Mouse (Mus musculus): ENCODE results near the gene Gm4131.

The Gm4131 gene

DNA sequence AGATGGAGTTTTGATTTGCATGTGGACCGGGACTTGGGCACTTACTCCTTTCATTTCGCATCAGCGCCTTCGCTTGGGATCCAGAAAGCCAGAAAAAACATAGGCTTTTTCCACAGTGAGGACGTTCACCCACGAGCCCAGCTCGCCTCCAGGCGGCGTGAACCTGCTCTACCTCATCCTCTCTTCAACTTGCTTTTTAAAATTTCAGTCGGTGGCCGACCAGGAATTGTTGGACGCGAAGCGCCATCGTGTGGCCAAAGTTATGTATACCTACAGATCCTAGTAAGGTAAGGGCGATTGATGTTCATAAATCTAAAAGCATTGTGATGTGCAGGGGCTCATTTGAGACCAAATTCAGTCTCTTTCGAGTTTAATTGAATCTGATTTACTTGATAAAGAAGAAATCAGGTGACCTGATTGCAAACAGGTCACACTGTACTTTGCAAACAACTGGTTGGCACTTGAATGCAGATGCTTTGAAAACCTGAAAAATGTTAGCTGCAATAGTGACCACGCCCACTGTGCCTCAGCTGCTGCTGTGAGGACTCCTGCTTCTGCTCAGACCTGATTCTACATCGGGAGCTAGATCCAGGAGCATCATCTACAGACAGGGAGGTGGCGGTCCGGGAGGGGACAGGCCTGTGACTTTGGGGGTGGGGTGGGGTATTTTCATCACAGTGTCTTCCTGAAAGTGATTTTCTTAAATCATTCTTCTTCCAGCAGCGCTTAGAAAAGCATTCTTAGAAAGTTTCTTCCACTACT is 109.1 kb downstream of the Gm4131 start:
- DNase-seq (ENCODE audit: low read depth, low spot score), result peak; percentile 87

DNA sequence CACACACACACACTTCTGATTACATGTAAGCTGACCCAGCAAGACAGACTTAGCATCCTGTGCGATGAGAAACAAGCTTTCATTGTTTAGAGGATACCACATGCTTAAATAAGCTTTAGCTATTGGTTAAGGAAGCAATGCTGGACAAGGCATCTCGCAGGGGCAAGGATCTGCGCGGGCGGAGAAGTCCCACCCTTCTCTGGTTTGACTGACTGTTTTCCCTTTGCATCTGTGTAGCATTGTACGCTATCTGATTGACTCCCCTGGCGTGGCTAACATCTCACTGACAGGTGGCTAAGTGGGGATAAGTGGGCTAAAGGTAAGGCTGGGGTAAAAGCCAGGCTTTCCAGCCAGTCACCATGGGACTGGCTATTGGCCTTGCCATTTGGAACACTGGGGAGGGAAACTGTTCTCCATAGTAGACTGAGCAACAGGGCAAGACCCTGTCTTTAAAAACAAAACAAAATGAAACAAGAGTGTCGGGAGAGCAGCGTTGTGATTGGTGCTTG is 110.4 kb downstream of the Gm4131 start, which contains the start of gene Gucy1b2:
TSS of gene Gucy1b2 (minus strand) at position 51 of the 509 bp plus-strand sequence.
- no peak for DNase-seq (ENCODE audit: low read depth, low spot score)

DNA sequence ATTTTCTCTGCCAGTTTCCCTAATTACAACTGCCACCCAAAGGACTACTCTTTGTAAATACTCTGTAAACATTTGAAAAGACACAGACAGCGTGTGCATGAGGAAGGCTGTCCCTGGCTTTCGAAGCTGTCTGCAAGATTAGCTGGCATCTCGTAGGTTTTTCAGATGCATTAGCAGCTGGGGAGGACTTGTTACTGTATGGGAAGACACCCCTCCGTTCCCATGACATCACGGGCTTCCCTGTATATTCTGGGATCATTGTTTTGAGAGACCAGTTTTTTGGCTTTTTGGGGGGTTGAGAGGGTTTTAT is 111.2 kb downstream of the Gm4131 start:
- DNase-seq (ENCODE audit: low read depth, low spot score), result no peak

DNA sequence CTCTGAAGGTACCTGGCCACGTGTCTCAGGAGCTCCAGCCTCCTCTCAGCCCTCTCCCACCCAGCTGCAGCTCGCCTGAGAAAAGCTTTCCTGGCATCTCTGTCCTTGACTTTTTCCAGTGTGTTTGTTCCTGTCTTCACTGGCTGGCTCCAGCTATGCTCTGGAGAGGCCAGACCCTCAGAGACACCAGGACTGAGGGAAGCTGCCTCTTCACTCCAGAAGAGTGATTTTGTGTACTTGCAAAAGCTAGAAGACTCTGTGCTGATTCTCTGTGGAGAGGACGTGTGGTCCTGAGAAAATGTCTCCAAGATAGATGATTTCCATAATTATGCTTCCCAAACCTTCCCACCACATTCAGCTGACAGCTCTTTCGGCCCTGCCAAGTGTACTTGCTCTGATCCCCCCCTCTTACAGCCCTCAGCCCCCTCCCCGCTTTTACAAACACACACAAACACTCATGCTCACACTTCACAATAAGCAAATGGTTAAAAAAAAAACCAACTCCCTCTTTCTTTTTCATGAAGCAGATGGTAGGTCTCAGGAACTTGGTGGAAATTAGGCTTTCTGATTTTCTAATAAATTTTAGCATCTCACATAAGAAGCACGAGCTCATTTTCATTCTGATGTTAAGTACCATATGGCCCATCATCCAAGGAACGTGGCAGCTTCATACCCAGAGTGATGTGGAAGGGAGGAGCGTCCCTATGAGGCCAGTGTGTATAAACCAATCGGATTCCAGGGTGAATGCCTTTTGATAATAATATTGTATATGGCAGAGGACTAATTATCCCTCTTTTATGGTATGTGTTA is 111.8 kb downstream of the Gm4131 start:
- DNase-seq (ENCODE audit: low read depth, low spot score), result no peak

DNA sequence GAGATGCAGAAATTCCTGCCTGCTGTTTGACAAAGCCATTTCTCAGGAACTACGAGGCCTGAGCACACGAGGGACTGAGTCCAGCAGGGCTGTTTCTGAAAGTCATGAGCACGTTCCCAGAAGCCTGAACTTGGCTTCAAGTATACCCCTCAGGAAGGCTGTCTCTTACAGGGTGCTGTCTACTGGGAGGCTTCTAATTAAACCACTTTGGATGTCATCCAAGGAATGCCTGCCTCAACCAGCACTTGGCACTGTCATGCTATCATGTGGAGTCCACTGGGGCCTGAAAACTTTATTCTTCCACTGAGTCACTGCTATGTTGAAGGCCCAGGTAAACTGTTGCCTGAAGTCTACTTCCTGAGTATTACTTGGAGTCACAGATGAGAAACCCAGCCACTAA is 112.6 kb downstream of the Gm4131 start:
- DNase-seq (ENCODE audit: low read depth, low spot score), result no peak

DNA sequence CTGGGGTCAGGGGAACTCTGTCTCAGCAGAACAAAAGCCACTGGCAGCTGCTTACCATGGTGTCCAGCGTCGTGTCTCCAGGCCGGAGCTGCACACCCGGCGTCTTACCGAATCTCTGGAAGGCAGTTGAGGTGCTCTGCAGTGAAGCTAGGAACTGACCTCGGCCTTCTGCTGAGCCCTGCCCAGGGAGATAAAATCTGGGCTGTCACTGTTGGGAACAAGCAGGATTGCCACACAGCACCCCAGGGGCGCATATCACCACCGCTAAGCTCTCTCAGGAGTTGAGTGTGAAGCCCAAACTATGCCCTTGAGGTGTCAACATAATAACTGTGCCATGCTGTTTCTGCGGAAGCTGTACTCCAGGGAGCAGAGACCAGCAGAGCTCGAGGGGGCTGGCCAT is 113.4 kb downstream of the Gm4131 start:
- no peak for DNase-seq (ENCODE audit: low read depth, low spot score)

DNA sequence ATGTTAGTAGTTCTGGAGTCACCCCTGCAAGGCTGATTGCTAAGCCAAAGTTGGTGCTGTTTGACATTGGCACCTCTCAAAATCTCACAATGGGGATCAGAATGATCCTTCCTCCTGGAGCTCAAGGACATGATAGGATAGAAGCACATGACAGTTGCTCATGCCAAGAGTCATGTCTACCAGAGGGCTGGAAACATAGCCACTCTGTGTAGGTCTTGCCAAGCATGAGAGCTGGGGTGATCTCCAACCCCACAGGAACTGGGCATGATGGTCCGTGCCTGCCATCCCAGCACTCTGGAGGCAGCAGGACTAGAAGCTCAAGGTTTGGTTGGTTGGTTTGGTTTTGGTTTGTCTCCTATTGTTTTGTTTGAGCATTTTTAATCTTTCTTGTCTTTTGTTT is 116.0 kb downstream of the Gm4131 start:
- DNase-seq (ENCODE audit: low read depth, low spot score), result no peak

DNA sequence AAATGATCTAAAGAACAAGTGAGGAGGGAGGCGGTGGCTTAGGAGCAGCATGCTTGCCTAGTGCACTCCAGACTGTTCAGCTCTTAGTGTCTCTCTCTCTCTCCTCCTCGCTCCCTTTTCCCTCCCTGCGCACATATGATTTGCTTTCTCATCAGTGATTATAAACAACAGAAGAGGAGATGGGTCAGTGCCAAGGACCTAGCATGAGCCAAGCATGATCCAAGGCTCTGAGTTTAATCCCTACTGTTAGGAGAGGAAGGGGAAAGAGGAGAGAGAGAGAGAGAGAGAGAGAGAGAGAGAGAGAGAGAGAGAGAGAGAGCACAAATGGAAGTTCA is 119.5 kb downstream of the Gm4131 start:
- DNase-seq (ENCODE audit: low read depth, low spot score), result no peak

DNA sequence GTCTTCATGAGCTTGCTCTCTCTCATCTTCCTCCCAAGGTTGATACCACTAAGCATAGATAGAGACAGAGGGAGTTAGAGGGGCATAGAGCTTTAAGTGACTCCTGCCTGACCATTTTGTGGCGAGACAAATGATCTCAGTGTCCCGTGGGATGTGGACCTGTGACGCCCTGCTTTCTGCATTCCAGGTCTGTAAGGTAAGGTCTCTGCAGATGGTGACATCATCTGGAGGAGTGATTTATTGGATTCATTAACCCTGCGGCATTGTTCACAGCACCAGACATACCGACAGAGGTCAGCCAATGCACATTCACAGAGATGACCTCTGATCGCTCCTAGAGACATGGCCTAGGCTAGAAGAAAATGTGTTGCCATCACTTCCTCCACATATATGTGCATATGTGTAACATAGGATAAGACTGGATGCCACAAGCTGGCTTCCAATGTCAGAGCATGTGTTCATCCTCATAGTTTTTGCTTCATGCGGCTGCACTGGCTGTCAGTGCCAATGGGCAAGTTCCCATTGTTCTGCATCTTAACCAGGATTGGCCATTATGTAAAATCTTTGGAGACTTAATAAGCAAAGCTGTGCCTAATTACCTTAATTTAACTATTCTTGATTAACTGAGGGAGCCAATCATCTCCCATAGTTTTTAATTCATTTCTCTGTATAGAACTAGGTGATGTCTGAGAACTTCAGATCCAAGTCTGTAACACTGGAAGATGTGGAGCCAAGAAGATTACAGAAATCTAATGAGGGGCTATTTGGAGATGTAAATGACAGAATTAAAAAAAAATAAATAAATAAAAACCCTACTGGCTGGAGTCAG is 120.1 kb downstream of the Gm4131 start:
- no peak for DNase-seq (ENCODE audit: low read depth, low spot score)

DNA sequence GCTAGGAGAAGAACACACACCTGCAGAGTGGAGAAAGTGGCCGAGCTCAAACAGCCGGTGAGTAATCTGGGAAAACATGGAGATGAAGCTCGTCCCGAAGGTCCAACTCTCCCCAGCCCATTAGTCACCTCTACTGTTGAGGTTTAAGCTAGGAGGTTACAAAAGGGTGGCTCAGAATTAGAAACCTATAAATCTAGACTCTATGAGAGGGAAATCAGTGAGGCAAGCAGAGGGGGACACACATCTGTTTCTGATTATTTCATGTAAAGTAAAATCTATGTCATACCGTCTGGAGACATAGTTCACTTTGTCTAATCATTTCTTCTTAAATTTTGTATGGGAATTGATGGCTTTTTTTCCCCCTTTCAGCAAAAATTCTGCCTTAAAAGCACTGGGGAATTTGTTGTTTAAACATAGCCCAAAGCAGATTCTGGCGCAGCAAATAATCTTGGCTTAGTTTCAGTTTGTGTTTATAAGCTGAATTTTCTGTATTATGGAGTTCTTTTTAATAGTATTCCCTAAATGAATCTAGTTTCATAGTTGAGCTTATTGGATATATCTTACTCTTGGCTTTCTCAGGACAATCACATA is 122.8 kb downstream of the Gm4131 start:
- DNase-seq (ENCODE audit: low read depth, low spot score), result no peak

DNA sequence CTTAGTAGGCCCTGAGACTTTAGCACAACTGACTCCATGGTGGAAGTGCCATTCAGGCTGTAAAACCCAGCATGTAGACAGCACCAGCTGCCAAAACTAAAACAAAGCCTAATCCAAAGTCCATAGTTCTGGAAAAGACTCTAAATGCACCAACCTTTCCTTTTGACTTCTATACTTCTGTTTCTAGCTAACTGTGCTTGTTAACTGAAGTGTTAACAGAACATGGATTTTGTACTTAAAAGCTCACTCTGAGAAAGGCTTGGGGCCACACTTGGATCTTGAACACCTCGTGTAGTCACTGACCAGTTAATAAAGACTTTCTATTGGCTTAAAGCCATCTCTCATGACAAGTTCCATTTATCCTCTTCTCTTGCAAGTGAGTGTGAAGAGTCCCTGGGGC is 123.8 kb downstream of the Gm4131 start:
- no peak for DNase-seq (ENCODE audit: low read depth, low spot score)

DNA sequence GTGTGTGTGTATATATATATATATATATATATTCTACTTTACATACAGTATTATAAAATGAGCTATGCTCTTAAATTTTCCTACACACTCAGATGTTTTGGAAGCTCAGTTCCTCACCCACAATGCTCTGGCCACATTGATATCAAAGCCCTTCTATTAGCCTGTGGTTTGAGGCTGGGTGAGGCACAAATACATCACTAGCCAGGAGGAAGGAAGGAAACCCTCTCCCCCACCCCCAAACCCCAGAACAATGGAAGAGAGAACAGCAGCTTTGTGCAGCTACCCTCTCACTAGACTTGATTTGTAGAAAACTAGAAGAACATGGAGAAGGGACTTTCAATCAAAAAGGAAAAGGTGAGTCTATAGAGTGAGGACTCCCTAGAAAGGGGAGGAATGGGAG is 126.7 kb downstream of the Gm4131 start:
- no peak for DNase-seq (ENCODE audit: low read depth, low spot score)

DNA sequence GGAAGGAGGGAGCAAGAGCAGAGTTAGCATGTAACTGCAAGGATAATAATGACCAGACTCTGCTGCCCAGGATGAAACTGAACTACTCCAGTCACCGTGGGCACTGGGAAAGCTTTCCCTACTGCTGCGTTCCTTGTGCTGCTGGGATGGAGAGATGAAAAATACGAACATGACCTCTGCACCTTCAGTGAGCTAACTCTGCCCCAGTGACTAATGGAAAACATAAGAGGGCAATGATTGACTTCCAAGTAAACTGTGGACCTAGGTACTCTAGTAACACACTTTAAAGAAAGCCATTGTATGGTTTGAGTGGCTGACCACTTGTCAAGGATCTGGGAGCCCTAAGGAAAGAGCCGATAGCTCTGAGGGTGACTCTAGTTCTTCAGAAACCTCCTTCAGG is 128.5 kb downstream of the Gm4131 start:
- DNase-seq (ENCODE audit: low read depth, low spot score), result no peak

DNA sequence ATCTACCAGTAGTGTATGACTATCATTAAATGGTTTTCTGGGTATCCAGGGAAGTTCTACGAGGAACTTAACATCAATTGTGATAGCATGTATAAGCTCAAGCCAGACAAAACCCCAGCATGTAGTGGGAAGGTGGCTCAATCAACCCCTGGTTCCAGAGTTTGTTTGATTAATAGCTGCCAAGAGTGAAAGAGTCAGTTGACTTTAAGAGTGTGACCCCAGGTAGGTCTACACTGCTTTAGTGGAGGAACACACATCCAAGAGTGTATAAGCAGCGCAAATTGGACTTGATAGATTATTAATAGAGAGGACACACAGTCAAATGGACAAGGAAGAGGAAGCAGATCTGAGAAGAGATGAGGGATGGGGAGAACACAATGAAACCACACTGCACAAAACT is 128.9 kb downstream of the Gm4131 start:
- DNase-seq (ENCODE audit: low read depth, low spot score), result no peak

DNA sequence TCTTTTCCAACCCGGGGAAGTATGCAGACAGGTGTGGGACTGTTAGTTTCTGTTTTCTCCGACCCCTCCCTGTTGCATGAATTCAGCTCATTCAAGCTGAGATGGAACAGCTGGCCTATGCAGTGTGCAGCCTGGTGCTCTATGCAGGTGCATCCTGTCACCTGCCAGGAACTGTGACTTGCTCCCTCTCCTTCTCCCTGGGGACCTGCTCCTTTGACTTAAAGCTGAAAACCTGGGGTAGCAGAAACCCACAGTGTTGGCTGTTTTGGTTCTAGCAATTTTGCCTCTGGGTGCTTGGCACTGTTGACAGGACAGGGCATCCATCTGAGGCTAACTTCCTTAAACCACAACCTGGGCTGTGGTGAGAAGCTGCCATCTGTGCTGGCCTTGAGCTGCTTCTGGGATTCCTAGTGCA is 141.4 kb downstream of the Gm4131 start:
- DNase-seq (ENCODE audit: low read depth, low spot score), result peak; percentile 78

DNA sequence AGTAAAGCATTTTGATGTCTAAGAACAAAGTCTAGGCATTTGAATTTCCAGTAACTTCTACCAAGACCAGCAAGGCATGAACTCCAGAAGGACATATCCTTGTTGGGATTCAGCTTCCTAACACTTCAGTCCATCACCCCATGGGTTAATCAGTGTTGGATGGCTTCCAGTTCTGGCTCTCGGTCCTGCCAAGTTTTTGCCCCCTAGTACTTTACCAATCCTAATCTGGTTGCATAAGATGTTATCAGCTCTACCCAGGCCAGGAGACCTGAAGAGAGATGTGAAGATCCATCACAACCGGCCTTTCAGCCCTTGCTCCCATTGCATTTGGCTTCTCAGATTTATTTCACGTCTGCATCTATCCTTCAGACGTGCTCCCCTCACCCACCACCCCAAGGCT is 144.5 kb downstream of the Gm4131 start:
- DNase-seq (ENCODE audit: low read depth, low spot score), result no peak

DNA sequence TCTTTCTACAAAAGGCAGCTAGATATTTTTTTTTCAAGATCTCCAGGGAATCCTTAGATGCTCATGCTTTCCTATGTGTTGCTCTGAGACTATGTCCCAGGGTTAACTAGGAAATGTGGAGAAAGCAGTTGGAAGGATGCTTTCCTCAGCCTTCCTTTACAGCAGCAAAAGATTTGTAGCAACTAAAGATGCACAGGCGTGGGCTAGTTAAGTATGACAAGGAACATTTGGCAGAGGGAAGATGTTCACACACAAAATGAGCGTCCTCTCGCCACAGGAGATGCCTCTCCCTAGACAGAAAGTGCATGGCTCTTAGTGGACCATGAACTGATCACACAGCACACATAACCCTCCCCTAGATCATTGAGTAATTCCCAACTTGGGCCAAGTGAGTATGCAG is 149.2 kb downstream of the Gm4131 start:
- no peak for DNase-seq (ENCODE audit: low read depth, low spot score)

DNA sequence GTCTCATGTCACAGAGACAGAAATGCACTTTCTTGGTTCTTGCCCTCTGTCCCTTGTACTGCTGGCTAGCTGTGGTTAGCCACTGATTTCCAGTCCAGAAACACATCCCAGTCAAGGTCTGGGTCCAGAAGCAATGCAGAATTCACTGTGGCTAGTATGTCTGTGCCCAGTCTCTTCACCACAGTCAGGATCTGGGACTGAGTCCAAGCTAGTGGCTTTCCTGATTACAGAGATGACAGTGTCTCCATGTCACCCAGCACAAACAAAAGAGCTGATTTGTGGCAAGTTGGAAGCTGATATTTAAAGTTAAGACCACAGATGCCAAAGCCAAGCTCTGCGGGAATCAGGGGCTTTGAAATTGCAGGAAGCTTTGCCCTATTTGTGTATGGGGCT is 150.0 kb downstream of the Gm4131 start:
- no peak for DNase-seq (ENCODE audit: low read depth, low spot score)

DNA sequence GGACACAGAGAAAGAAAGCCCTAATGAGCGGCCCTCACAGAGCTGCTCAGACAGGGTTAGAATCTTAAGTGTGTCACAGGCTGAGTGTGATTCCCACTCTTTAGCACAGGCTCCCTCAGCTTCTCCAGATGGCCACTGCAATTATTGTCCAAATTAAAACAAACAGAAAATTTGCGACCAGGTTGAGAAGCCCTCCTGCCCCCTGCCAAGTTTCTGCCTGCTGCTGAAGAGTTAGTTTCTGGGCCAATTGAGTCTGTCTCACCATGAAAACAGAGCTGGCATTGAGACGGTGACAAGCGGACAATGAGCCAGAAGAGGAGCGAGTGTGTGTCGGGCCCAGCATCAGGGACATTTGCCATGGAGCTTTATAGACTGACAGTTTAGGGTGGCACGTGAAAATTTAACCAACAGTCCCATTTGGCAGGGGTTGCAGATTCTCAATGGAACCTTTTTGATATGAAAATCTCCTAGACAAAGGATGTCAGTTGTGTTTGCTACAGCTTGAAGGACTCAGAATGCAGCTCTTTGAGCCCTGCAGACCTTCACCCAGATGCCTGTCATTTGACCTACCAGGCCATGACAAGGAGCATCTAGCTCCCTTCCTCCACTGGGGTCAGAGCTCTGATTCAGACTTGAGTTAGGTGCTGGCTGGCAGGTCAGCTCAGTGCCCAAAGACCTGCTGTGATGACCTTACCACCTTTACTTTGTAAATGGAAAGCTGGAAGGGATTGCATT is 150.5 kb downstream of the Gm4131 start:
- no peak for DNase-seq (ENCODE audit: low read depth, low spot score)

All from A20 (cell line).